Mouse (Mus musculus) thymus, adult 18-20 months (tissue): Measurements from ENCODE around the gene Gm9195.

Experiments
- DNase-seq, 2 experiments: peaks; one replicate each; pipeline ENCODE4 v3.0.0; 2022; ENCODE audit warnings: mixed read lengths in 2 of 2

Gene Gm9195

GRCm38 (mm10) chr14:72491738-72492137, at the start of gene Gm9195:
Gene Gm9195, minus strand, starts transcription at chr14:72491838.
- DNase-seq: no peak

GRCm38 (mm10) chr14:72536392-72537017, 44.9 kb upstream of the Gm9195 start:
- DNase-seq: no peak

GRCm38 (mm10) chr14:72533862-72534261, 42.2 kb upstream of the Gm9195 start:
- DNase-seq: no peak

- DNase-seq: no peak
Observed at GRCm38 (mm10) chr14:72532028-72532917, 40.6 kb upstream of the Gm9195 start.

- DNase-seq: no peak
Observed at GRCm38 (mm10) chr14:72527126-72527525, 35.5 kb upstream of the Gm9195 start.

GRCm38 (mm10) chr14:72519561-72519960, 27.9 kb upstream of the Gm9195 start:
- DNase-seq: no peak

- no peak for DNase-seq
Observed at GRCm38 (mm10) chr14:72518786-72519185, 27.1 kb upstream of the Gm9195 start.

GRCm38 (mm10) chr14:72516376-72516775, 24.7 kb upstream of the Gm9195 start:
- no peak for DNase-seq

GRCm38 (mm10) chr14:72506723-72507420, 15.2 kb upstream of the Gm9195 start:
- DNase-seq: no peak

- no peak for DNase-seq
Observed at GRCm38 (mm10) chr14:72506018-72506722, 14.5 kb upstream of the Gm9195 start.

- no peak for DNase-seq
Observed at GRCm38 (mm10) chr14:72504985-72505384, 13.3 kb upstream of the Gm9195 start.

- no peak for DNase-seq
Observed at GRCm38 (mm10) chr14:72503241-72503640, 11.6 kb upstream of the Gm9195 start.

GRCm38 (mm10) chr14:72493775-72494174, 2.1 kb upstream of the Gm9195 start:
- DNase-seq: no peak

GRCm38 (mm10) chr14:72490367-72490766, 1.3 kb downstream of the Gm9195 start:
- no peak for DNase-seq

- DNase-seq: no peak
Observed at GRCm38 (mm10) chr14:72474501-72474900, 17.1 kb downstream of the Gm9195 start.

- no peak for DNase-seq
Observed at GRCm38 (mm10) chr14:72468429-72468828, 23.2 kb downstream of the Gm9195 start.

- no peak for DNase-seq
Observed at GRCm38 (mm10) chr14:72466384-72466783, 25.3 kb downstream of the Gm9195 start.

GRCm38 (mm10) chr14:72461591-72461990, 30.0 kb downstream of the Gm9195 start:
- no peak for DNase-seq

GRCm38 (mm10) chr14:72460291-72460690, 31.3 kb downstream of the Gm9195 start:
- DNase-seq: no peak

GRCm38 (mm10) chr14:72458930-72459329, 32.7 kb downstream of the Gm9195 start:
- DNase-seq: no peak

- no peak for DNase-seq
Observed at GRCm38 (mm10) chr14:72447141-72448091, 44.2 kb downstream of the Gm9195 start.

- DNase-seq: no peak
Observed at GRCm38 (mm10) chr14:72442936-72443335, 48.7 kb downstream of the Gm9195 start.
